Mouse (Mus musculus) neural tube, embryonic 13.5 days (tissue): Measurements from ENCODE around the gene Kcng3. TPM values are rescaled to one million over a fixed set of nuclear protein-coding genes. Genes with fewer than 3 reads are reported as not detected.
A peak's percentile ranks its signal among the peaks of the same experiment; 100 is the strongest.

Source experiments
- ATAC-seq: fragments of 200-750 bp; cut with Nextera tagmentation; 2 replicates; pipeline ENCODE4 v1.8.0; 2017; ENCODE audit warnings: low read depth, mild to moderate bottlenecking, moderate TSS enrichment, moderate library complexity
- H3K27ac ChIP-seq: fragments of 300-500 bp; sonication (generic); replicated peaks from 2 replicates; pipeline ENCODE4 v1.5.1; 2015; ENCODE audit warnings: moderate library complexity, mild to moderate bottlenecking, inconsistent platforms
- H3K27me3 ChIP-seq: fragments of 300-500 bp; sonication (generic); 2 replicates; pipeline ENCODE4 v1.6.1; 2015; ENCODE audit warnings: mild to moderate bottlenecking, inconsistent platforms
- H3K36me3 ChIP-seq: fragments of 300-500 bp; sonication (generic); 2 replicates; pipeline ENCODE4 v1.6.1; 2015; ENCODE audit warnings: mild to moderate bottlenecking, inconsistent platforms
- H3K4me1 ChIP-seq: fragments of 300-500 bp; sonication (generic); replicated peaks from 2 replicates; pipeline ENCODE4 v1.6.1; 2015; ENCODE audit warnings: inconsistent platforms
- H3K4me2 ChIP-seq: fragments of 300-500 bp; sonication (generic); 2 replicates; pipeline ENCODE4 v1.6.1; 2015; ENCODE audit warnings: inconsistent platforms, mild to moderate bottlenecking, moderate library complexity
- H3K4me3 ChIP-seq: fragments of 300-500 bp; sonication (generic); 2 replicates; pipeline ENCODE4 v1.5.1; 2015; ENCODE audit warnings: mild to moderate bottlenecking, inconsistent platforms
- H3K9ac ChIP-seq: fragments of 300-500 bp; sonication (generic); 2 replicates; pipeline ENCODE4 v1.6.1; 2015; ENCODE audit warnings: moderate library complexity, mild to moderate bottlenecking, inconsistent platforms
- H3K9me3 ChIP-seq: fragments of 300-500 bp; sonication (generic); 2 replicates; pipeline ENCODE4 v1.6.1; 2016; ENCODE audit warnings: inconsistent platforms
- WGBS: fragments of 180-500 bp; shearing (Covaris S2); methylation state at CpG from one replicate; pipeline ENCODE4 v1.1.7; 2015; 5-methylcytosine and 5-hydroxymethylcytosine counted together
- polyA plus RNA-seq: library from polyadenylated mRNA; unstranded; fragments of >200 nt; fragmentation: Nextera tagmentation; extraction: Ambion mirVana; gene quantifications from 2 replicates; pipeline ENCODE4 v1.2.1, GENCODE M21; 2015

Kcng3 gene
- polyA plus RNA-seq, 1 experiment from 2014 or later: not detected

GRCm38 (mm10) chr17:83572366-83572765 is 59.3 kb downstream of the Kcng3 start:
- WGBS: 50% methylated on average over 4 of the region's 4 CpGs
- H3K4me3 ChIP-seq: no peak overlapping the region
- H3K9ac ChIP-seq: no peak overlapping the region
- H3K9me3 ChIP-seq: no peaks in the 10 kb centered on the region
- no peaks in the 10 kb centered on the region for H3K27me3 ChIP-seq
- ATAC-seq: no peak
- no peak overlapping the region for H3K4me2 ChIP-seq
- no peak overlapping the region for H3K27ac ChIP-seq
- H3K4me1 ChIP-seq: 0 out of 2 replicates have a peak, but pooled peaks cover 6% of the 10 kb centered on the region
- H3K36me3 ChIP-seq: no peaks in the 10 kb centered on the region

- H3K4me3 ChIP-seq: no peak overlapping the region
- no peak for ATAC-seq
- no peak overlapping the region for H3K27ac ChIP-seq
- 49% methylated on average over 8 of the region's 8 CpGs for WGBS
- H3K4me2 ChIP-seq: no peak overlapping the region
- H3K27me3 ChIP-seq: no peaks in the 10 kb centered on the region
- no peaks in the 10 kb centered on the region for H3K36me3 ChIP-seq
- peaks cover 31% of the 10 kb centered on the region for H3K4me1 ChIP-seq
- H3K9ac ChIP-seq: no peak overlapping the region
- H3K9me3 ChIP-seq: no peaks in the 10 kb centered on the region
These were observed 64.3 kb downstream of the Kcng3 start for GRCm38 (mm10) chr17:83567375-83567774.

GRCm38 (mm10) chr17:83565506-83565905 is 66.2 kb downstream of the Kcng3 start:
- H3K4me2 ChIP-seq: no peak overlapping the region
- no peaks in the 10 kb centered on the region for H3K9me3 ChIP-seq
- peak; percentile 68 for ATAC-seq
- no peak overlapping the region for H3K27ac ChIP-seq
- H3K36me3 ChIP-seq: no peaks in the 10 kb centered on the region
- H3K4me1 ChIP-seq: peaks cover 31% of the 10 kb centered on the region
- 49% methylated on average over 4 of the region's 4 CpGs for WGBS
- H3K9ac ChIP-seq: no peak overlapping the region
- no peaks in the 10 kb centered on the region for H3K27me3 ChIP-seq
- no peak overlapping the region for H3K4me3 ChIP-seq

GRCm38 (mm10) chr17:83564119-83564820 is 67.4 kb downstream of the Kcng3 start:
- 63% methylated on average over 12 of the region's 12 CpGs for WGBS
- no peaks in the 10 kb centered on the region for H3K36me3 ChIP-seq
- no peak overlapping the region for H3K4me2 ChIP-seq
- H3K9ac ChIP-seq: no peak overlapping the region
- ATAC-seq: no peak
- no peaks in the 10 kb centered on the region for H3K27me3 ChIP-seq
- H3K9me3 ChIP-seq: no peaks in the 10 kb centered on the region
- H3K4me3 ChIP-seq: no peak overlapping the region
- no peak overlapping the region for H3K27ac ChIP-seq
- peaks cover 31% of the 10 kb centered on the region for H3K4me1 ChIP-seq

GRCm38 (mm10) chr17:83563703-83564111 is 68.0 kb downstream of the Kcng3 start:
- H3K27ac ChIP-seq: no peak overlapping the region
- H3K9ac ChIP-seq: no peak overlapping the region
- peaks cover 31% of the 10 kb centered on the region for H3K4me1 ChIP-seq
- H3K36me3 ChIP-seq: no peaks in the 10 kb centered on the region
- H3K9me3 ChIP-seq: no peaks in the 10 kb centered on the region
- no peak overlapping the region for H3K4me2 ChIP-seq
- H3K27me3 ChIP-seq: no peaks in the 10 kb centered on the region
- no peak overlapping the region for H3K4me3 ChIP-seq
- WGBS: 49% methylated on average over 10 of the region's 10 CpGs
- no peak for ATAC-seq

- no peak overlapping the region for H3K9ac ChIP-seq
- ATAC-seq: no peak
- no peak overlapping the region for H3K4me3 ChIP-seq
- no peak overlapping the region for H3K4me2 ChIP-seq
- WGBS: 95% methylated on average over 5 of the region's 5 CpGs
- no peak overlapping the region for H3K27ac ChIP-seq
- H3K36me3 ChIP-seq: no peaks in the 10 kb centered on the region
- H3K9me3 ChIP-seq: no peaks in the 10 kb centered on the region
- H3K27me3 ChIP-seq: no peaks in the 10 kb centered on the region
- peaks cover 30% of the 10 kb centered on the region for H3K4me1 ChIP-seq
These were observed 69.3 kb downstream of the Kcng3 start for GRCm38 (mm10) chr17:83562153-83563010.

- Histone ChIP-seq H3K4me3 (no peak overlapping the region), H3K9me3 (no peaks in the 10 kb centered on the region), H3K4me1 (peaks cover 6% of the 10 kb centered on the region), H3K4me2 (no peak overlapping the region), H3K27ac (no peak overlapping the region), H3K9ac (no peak overlapping the region), H3K36me3 (no peaks in the 10 kb centered on the region), H3K27me3 (no peaks in the 10 kb centered on the region)
- no peak for ATAC-seq
- WGBS: 70% methylated on average over 8 of the region's 8 CpGs
These were observed 72.6 kb downstream of the Kcng3 start for GRCm38 (mm10) chr17:83559081-83559480.

- ATAC-seq: no peak
- Histone ChIP-seq H3K4me3 (no peak overlapping the region), H3K9me3 (no peaks in the 10 kb centered on the region), H3K36me3 (no peaks in the 10 kb centered on the region), H3K4me1 (no peaks in the 10 kb centered on the region), H3K4me2 (no peak overlapping the region), H3K27ac (no peak overlapping the region), H3K9ac (no peak overlapping the region), H3K27me3 (no peaks in the 10 kb centered on the region)
- 91% methylated on average over 11 of the region's 11 CpGs for WGBS
These were observed 75.9 kb downstream of the Kcng3 start for GRCm38 (mm10) chr17:83555836-83556235.

- no peak overlapping the region for H3K4me2 ChIP-seq
- ATAC-seq: no peak
- WGBS: 90% methylated on average over 7 of the region's 7 CpGs
- no peaks in the 10 kb centered on the region for H3K4me1 ChIP-seq
- no peak overlapping the region for H3K4me3 ChIP-seq
- no peaks in the 10 kb centered on the region for H3K36me3 ChIP-seq
- H3K27me3 ChIP-seq: no peaks in the 10 kb centered on the region
- no peak overlapping the region for H3K27ac ChIP-seq
- H3K9ac ChIP-seq: no peak overlapping the region
- no peaks in the 10 kb centered on the region for H3K9me3 ChIP-seq
These were observed 76.7 kb downstream of the Kcng3 start for GRCm38 (mm10) chr17:83554997-83555396.

GRCm38 (mm10) chr17:83548501-83549233 is 83.0 kb downstream of the Kcng3 start:
- no peaks in the 10 kb centered on the region for H3K36me3 ChIP-seq
- H3K27me3 ChIP-seq: peaks cover 20% of the 10 kb centered on the region
- ATAC-seq: no peak
- H3K27ac ChIP-seq: no peak overlapping the region
- H3K9me3 ChIP-seq: no peaks in the 10 kb centered on the region
- no peak overlapping the region for H3K9ac ChIP-seq
- WGBS: 32% methylated on average over 12 of the region's 12 CpGs
- H3K4me1 ChIP-seq: peaks cover 30% of the 10 kb centered on the region
- no peak overlapping the region for H3K4me3 ChIP-seq
- H3K4me2 ChIP-seq: no peak overlapping the region

GRCm38 (mm10) chr17:83547145-83547544 is 84.5 kb downstream of the Kcng3 start:
- no peak overlapping the region for H3K4me2 ChIP-seq
- H3K27me3 ChIP-seq: peaks cover 20% of the 10 kb centered on the region
- no peak overlapping the region for H3K4me3 ChIP-seq
- no peaks in the 10 kb centered on the region for H3K9me3 ChIP-seq
- no peak overlapping the region for H3K9ac ChIP-seq
- WGBS: 50% methylated on average over 10 of the region's 10 CpGs
- peaks cover 30% of the 10 kb centered on the region for H3K4me1 ChIP-seq
- H3K36me3 ChIP-seq: no peaks in the 10 kb centered on the region
- 0 out of 2 replicates have a peak, but pooled peaks have one; percentile 26 for ATAC-seq
- no peak overlapping the region for H3K27ac ChIP-seq
